Mouse (Mus musculus) ES-E14 (cell line): Measurements from ENCODE around the gene Itgb5. TPM values are rescaled to one million over a fixed set of nuclear protein-coding genes. Genes with fewer than 3 reads are reported as not detected.
A peak's percentile ranks its signal among the peaks of the same experiment; 100 is the strongest.

Experiments
- DNase-seq: peaks from one replicate; pipeline ENCODE4 v3.0.0-alpha.2; 2013; ENCODE audit warnings: low read depth, low spot score
- H3K27ac ChIP-seq: 2 replicates; pipeline ENCODE4 v1.5.1; 2012; ENCODE audit warnings: low read depth, mild to moderate bottlenecking, low read length, moderate library complexity, mixed read lengths; ENCODE audit not compliant: poor library complexity, insufficient read depth, severe bottlenecking
- H3K36me3 ChIP-seq: 2 replicates; pipeline ENCODE4 v1.6.1; 2012; ENCODE audit warnings: mild to moderate bottlenecking, low read length, moderate library complexity, mixed read lengths; ENCODE audit not compliant: control insufficient read depth, poor library complexity, insufficient read depth, severe bottlenecking
- H3K4me1 ChIP-seq, 2 experiments: fragments of 150-350 bp in 1 of 2; sonication (generic) in 1 of 2; 2 replicates each; pipeline ENCODE4 v1.6.1; 2012; ENCODE audit warnings: low read length in 2 of 2, mild to moderate bottlenecking in 1 of 2, mixed read lengths in 1 of 2; ENCODE audit not compliant: control insufficient read depth in 2 of 2, insufficient read depth in 2 of 2, poor library complexity in 1 of 2
- H3K4me3 ChIP-seq, 2 experiments: fragments of 150-350 bp in 1 of 2; sonication (generic) in 1 of 2; 2 replicates each; pipeline ENCODE4 v1.5.1; 2012; ENCODE audit warnings: low read length in 2 of 2, low read depth in 1 of 2, mild to moderate bottlenecking in 1 of 2, mixed read lengths in 1 of 2; ENCODE audit not compliant: insufficient read depth in 1 of 2, poor library complexity in 1 of 2, severe bottlenecking in 1 of 2
- H3K9ac ChIP-seq: 2 replicates; pipeline ENCODE4 v1.6.1; 2012; ENCODE audit warnings: low read depth, mild to moderate bottlenecking, low read length, mixed read lengths; ENCODE audit not compliant: poor library complexity, insufficient read depth, severe bottlenecking
- H3K9me3 ChIP-seq: fragments of 150-350 bp; sonication (generic); 2 replicates; pipeline ENCODE4 v1.6.1; 2012; ENCODE audit warnings: low read depth, mild to moderate bottlenecking, low read length; ENCODE audit not compliant: control insufficient read depth, insufficient read depth
- CHD2 ChIP-seq: IDR thresholded peaks from 2 replicates; pipeline ENCODE4 v1.6.1; 2014; ENCODE audit warnings: mild to moderate bottlenecking, low read depth, low read length, inconsistent platforms
- HCFC1 ChIP-seq: IDR thresholded peaks from 2 replicates; pipeline ENCODE4 v1.6.1; 2012; ENCODE audit warnings: low read length, inconsistent platforms, borderline replicate concordance; ENCODE audit not compliant: insufficient read depth
- MAFK ChIP-seq: IDR thresholded peaks from 2 replicates; pipeline ENCODE4 v1.6.1; 2014; ENCODE audit warnings: mild to moderate bottlenecking, low read depth, low read length, inconsistent platforms; ENCODE audit not compliant: insufficient read depth
- ZC3H11A ChIP-seq: IDR thresholded peaks from 2 replicates; pipeline ENCODE4 v1.6.1; 2012; ENCODE audit warnings: low read depth, mild to moderate bottlenecking, inconsistent platforms, low read length, borderline replicate concordance
- ZNF384 ChIP-seq: IDR thresholded peaks from 2 replicates; pipeline ENCODE4 v1.6.1; 2012; ENCODE audit warnings: low read depth, low read length, inconsistent platforms
- in situ Hi-C, 2 experiments: fragments of 600-800 bp; cut with MboI; formaldehyde crosslinking; loops; one replicate each; pipeline ENCODE4 v1.15.1; 2025; ENCODE audit warnings: low sequenced_read_pairs in 2 of 2, inconsistent platforms in 1 of 2; ENCODE audit not compliant: unreplicated experiment in 2 of 2
- total RNA-seq: library from RNA; depleted of rRNA; stranded (reverse); fragments of 300-350 nt; gene quantifications from 2 replicates; pipeline ENCODE4 v1.2.3, GENCODE M21; 2012; rRNA removed

Itgb5 gene
- total RNA-seq, 1 experiment, result 60.6 TPM

GRCm38 (mm10) chr16:33995496-33995895 lies 166.0 kb downstream of the Itgb5 start:
- H3K4me3 ChIP-seq, result no peak overlapping the region
- H3K4me1 ChIP-seq, result peaks cover 3 to 8% of the 10 kb centered on the region in 2 experiments; a peak in 2 of 4 replicates
- no peak overlapping the region for H3K27ac ChIP-seq
- H3K9me3 ChIP-seq, result no peaks in the 10 kb centered on the region
- TF ChIP-seq CHD2, result no peak
- TF ChIP-seq MAFK, result no peak
- TF ChIP-seq HCFC1, result no peak
- TF ChIP-seq ZC3H11A, result no peak
- TF ChIP-seq ZNF384, result no peak
- no peak overlapping the region for H3K9ac ChIP-seq
- in situ Hi-C loops, result loop anchor here (10.0 kb wide), 2 partner anchors 109 to 119 kb away; no protein-coding TSS in a partner anchor
- no peaks in the 10 kb centered on the region for H3K36me3 ChIP-seq
- DNase-seq, result no peak

GRCm38 (mm10) chr16:33996030-33996429 lies 166.6 kb downstream of the Itgb5 start:
- Histone ChIP-seq H3K9me3 (no peaks in the 10 kb centered on the region), H3K9ac (no peak overlapping the region), H3K4me1 (peaks cover under 1 to 6% of the 10 kb centered on the region in 2 experiments; a peak in 2 of 4 replicates), H3K36me3 (no peaks in the 10 kb centered on the region), H3K4me3 (no peak overlapping the region), H3K27ac (no peak overlapping the region)
- peak; percentile 73 for DNase-seq
- peak; percentile 54; the same call in 1 of the 2 replicates for TF ChIP-seq ZC3H11A
- no peak for TF ChIP-seq MAFK
- peak; percentile 60; the same call in 1 of the 2 replicates for TF ChIP-seq ZNF384
- in situ Hi-C loops, result loop anchor here (10.0 kb wide), 2 partner anchors 109 to 119 kb away; no protein-coding TSS in a partner anchor

DNA sequence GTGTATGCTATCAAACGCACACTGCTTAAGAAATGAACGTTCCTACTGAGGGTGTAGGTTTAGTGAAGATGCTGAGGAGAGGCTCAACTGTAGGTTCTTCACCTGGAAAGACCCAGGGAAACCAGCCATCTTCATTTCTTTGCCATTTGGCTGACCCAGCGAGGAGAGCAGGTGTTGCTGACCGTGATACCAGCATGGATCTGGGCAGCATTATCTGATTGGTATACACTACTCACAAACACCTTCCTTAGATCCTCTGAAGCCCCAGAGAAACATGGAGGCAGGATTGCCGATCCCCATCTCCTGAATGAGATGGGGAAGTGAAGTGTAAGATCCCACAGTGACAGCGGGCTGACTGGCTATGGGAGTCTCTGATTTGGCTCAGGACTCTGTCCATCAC lies 168.5 kb downstream of the Itgb5 start:
- TF ChIP-seq HCFC1 (no peak), ZNF384 (no peak), MAFK (no peak), CHD2 (no peak), ZC3H11A (no peak)
- no peak for DNase-seq
- Histone ChIP-seq H3K36me3 (no peaks in the 10 kb centered on the region), H3K4me1 (no peaks in the 10 kb centered on the region), H3K9ac (no peak overlapping the region), H3K27ac (no peak overlapping the region), H3K9me3 (no peaks in the 10 kb centered on the region), H3K4me3 (no peak overlapping the region)
- in situ Hi-C loops, result loop anchor here (10.0 kb wide), 2 partner anchors 107 to 117 kb away; no protein-coding TSS in a partner anchor

Other genes with a start within 250 kb of the Itgb5 start
- 5.3 and 8.7 TPM in 2 replicates for gene Heg1, start 145.3 kb upstream of the Itgb5 start, total RNA-seq
- gene Muc13, start 35.6 kb upstream of the Itgb5 start, total RNA-seq, result 0.05 and 0.22 TPM in 2 replicates
- 58.1 and 81.2 TPM in 2 replicates for gene Umps, start 137.4 kb downstream of the Itgb5 start, total RNA-seq